Mouse (Mus musculus) neural tube, embryonic 13.5 days (tissue): ENCODE data around the gene Bgn. TPM values are rescaled to one million over a fixed set of nuclear protein-coding genes. Genes with fewer than 3 reads are reported as not detected.
A peak's percentile ranks its signal among the peaks of the same experiment; 100 is the strongest.

ENCODE experiments used
- ATAC-seq: fragments of 200-750 bp; cut with Nextera tagmentation; 2 replicates; pipeline ENCODE4 v1.8.0; 2017; ENCODE audit warnings: low read depth, mild to moderate bottlenecking, moderate TSS enrichment, moderate library complexity
- H3K27ac ChIP-seq: fragments of 300-500 bp; sonication (generic); replicated peaks from 2 replicates; pipeline ENCODE4 v1.5.1; 2015; ENCODE audit warnings: moderate library complexity, mild to moderate bottlenecking, inconsistent platforms
- H3K27me3 ChIP-seq: fragments of 300-500 bp; sonication (generic); 2 replicates; pipeline ENCODE4 v1.6.1; 2015; ENCODE audit warnings: mild to moderate bottlenecking, inconsistent platforms
- H3K36me3 ChIP-seq: fragments of 300-500 bp; sonication (generic); 2 replicates; pipeline ENCODE4 v1.6.1; 2015; ENCODE audit warnings: mild to moderate bottlenecking, inconsistent platforms
- H3K4me1 ChIP-seq: fragments of 300-500 bp; sonication (generic); replicated peaks from 2 replicates; pipeline ENCODE4 v1.6.1; 2015; ENCODE audit warnings: inconsistent platforms
- H3K4me2 ChIP-seq: fragments of 300-500 bp; sonication (generic); 2 replicates; pipeline ENCODE4 v1.6.1; 2015; ENCODE audit warnings: inconsistent platforms, mild to moderate bottlenecking, moderate library complexity
- H3K4me3 ChIP-seq: fragments of 300-500 bp; sonication (generic); 2 replicates; pipeline ENCODE4 v1.5.1; 2015; ENCODE audit warnings: mild to moderate bottlenecking, inconsistent platforms
- H3K9ac ChIP-seq: fragments of 300-500 bp; sonication (generic); 2 replicates; pipeline ENCODE4 v1.6.1; 2015; ENCODE audit warnings: moderate library complexity, mild to moderate bottlenecking, inconsistent platforms
- H3K9me3 ChIP-seq: fragments of 300-500 bp; sonication (generic); 2 replicates; pipeline ENCODE4 v1.6.1; 2016; ENCODE audit warnings: inconsistent platforms
- WGBS: fragments of 180-500 bp; shearing (Covaris S2); methylation state at CpG from one replicate; pipeline ENCODE4 v1.1.7; 2015; 5-methylcytosine and 5-hydroxymethylcytosine counted together
- polyA plus RNA-seq: library from polyadenylated mRNA; unstranded; fragments of >200 nt; fragmentation: Nextera tagmentation; extraction: Ambion mirVana; gene quantifications from 2 replicates; pipeline ENCODE4 v1.2.1, GENCODE M21; 2015

Gene Bgn
- polyA plus RNA-seq = 32.8 and 35.2 TPM in 2 replicates

DNA sequence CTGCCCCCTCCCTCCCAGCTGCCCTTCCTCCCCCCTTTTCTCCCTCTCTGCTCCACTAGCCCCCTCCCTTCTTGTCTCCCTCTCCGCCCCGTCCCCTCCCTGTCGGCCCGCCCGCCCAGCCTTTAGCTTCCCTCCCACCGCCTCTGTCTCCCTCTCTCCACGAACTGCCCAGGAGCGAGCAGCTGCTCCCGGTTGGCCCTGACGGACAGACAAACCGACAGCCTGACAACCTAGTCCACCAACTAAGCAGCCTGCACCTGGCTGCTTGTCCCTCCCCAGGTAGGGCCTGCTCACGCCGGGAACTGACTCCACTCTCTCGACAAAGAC, at the start of gene Bgn:
TSS of gene Bgn (plus strand) at position 119 of the 327 bp plus-strand sequence.
- ATAC-seq = no peak
- peak within 1 kb of the TSS; percentile 37 for H3K4me2 ChIP-seq
- no peaks in the 10 kb centered on the region for H3K9me3 ChIP-seq
- H3K9ac ChIP-seq = 0 out of 2 replicates have a peak within 1 kb of the TSS, but pooled peaks have one; percentile 31
- H3K36me3 ChIP-seq = no peaks in the 10 kb centered on the region
- WGBS = 26% methylated on average over 14 of the region's 14 CpGs
- peak within 1 kb of the TSS; percentile 23 for H3K4me3 ChIP-seq
- no peak within 1 kb of the TSS for H3K27ac ChIP-seq
- H3K4me1 ChIP-seq = no peaks in the 10 kb centered on the region
- H3K27me3 ChIP-seq = no peaks in the 10 kb centered on the region

DNA sequence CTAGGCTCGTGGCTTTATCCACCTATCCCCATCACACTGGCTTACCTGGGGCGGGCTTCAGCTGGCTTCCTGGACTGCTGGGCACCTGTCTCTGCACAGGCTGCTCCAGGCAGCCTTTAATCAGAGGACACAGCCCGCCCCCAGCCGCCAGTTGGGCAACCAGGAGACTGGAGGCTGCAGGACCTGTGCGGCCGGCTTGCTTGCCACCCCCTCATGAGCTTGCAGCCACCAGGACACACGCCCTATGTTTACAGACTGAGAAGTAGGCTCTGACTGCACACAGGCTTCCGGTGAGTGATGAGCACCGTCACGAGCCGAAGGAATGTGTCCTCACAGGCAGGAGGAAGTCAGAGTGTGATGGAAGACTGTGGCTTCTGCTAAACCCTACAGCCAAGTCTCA, 48.1 kb upstream of the Bgn start, which contains the start of gene Trex2:
TSS of gene Trex2 (minus strand) at position 93 of the 400 bp plus-strand sequence.
- no peak for ATAC-seq
- Histone ChIP-seq H3K4me3 (no peak within 1 kb of the TSS), H3K36me3 (peaks cover 11% of the 10 kb centered on the region; the same call in 1 of the 2 replicates), H3K27ac (no peak within 1 kb of the TSS), H3K27me3 (no peaks in the 10 kb centered on the region), H3K9me3 (no peaks in the 10 kb centered on the region), H3K4me1 (no peaks in the 10 kb centered on the region), H3K9ac (no peak within 1 kb of the TSS), H3K4me2 (no peak within 1 kb of the TSS)
- 86% methylated on average over 11 of the region's 11 CpGs for WGBS

GRCm38 (mm10) chrX:73441428-73441827, 42.0 kb upstream of the Bgn start:
- no peaks in the 10 kb centered on the region for H3K4me1 ChIP-seq
- no peak overlapping the region for H3K27ac ChIP-seq
- H3K27me3 ChIP-seq = no peaks in the 10 kb centered on the region
- no peak overlapping the region for H3K4me2 ChIP-seq
- no peak overlapping the region for H3K4me3 ChIP-seq
- no peak overlapping the region for H3K9ac ChIP-seq
- WGBS = 76% methylated on average over 2 of the region's 2 CpGs
- H3K36me3 ChIP-seq = peaks cover 19% of the 10 kb centered on the region; the same call in 1 of the 2 replicates
- no peaks in the 10 kb centered on the region for H3K9me3 ChIP-seq
- no peak for ATAC-seq

- H3K9ac ChIP-seq = no peak overlapping the region
- H3K27me3 ChIP-seq = no peaks in the 10 kb centered on the region
- H3K36me3 ChIP-seq = peaks cover 7% of the 10 kb centered on the region; the same call in 1 of the 2 replicates
- H3K27ac ChIP-seq = no peak overlapping the region
- 26% methylated on average over 2 of the region's 2 CpGs for whole genome bisulfite sequencing
- no peaks in the 10 kb centered on the region for H3K9me3 ChIP-seq
- no peaks in the 10 kb centered on the region for H3K4me1 ChIP-seq
- ATAC-seq = no peak
- H3K4me3 ChIP-seq = no peak overlapping the region
- H3K4me2 ChIP-seq = no peak overlapping the region
Observed at GRCm38 (mm10) chrX:73451949-73452348, 31.5 kb upstream of the Bgn start.

GRCm38 (mm10) chrX:73458877-73459392, 24.5 kb upstream of the Bgn start, which contains the start of gene Haus7:
TSS of gene Haus7 (minus strand) at chrX:73459044.
- peak within 1 kb of the TSS; percentile 68 for H3K9ac ChIP-seq
- 0 out of 2 replicates have a peak within 1 kb of the TSS, but pooled peaks have one; percentile 42 for H3K27ac ChIP-seq
- no peaks in the 10 kb centered on the region for H3K27me3 ChIP-seq
- peak; percentile 100 for ATAC-seq
- H3K4me2 ChIP-seq = peak within 1 kb of the TSS; percentile 65
- 21% methylated on average over 26 of the region's 26 CpGs for WGBS
- H3K4me3 ChIP-seq = peak within 1 kb of the TSS; percentile 55
- no peaks in the 10 kb centered on the region for H3K36me3 ChIP-seq
- no peaks in the 10 kb centered on the region for H3K9me3 ChIP-seq
- H3K4me1 ChIP-seq = peaks cover 11% of the 10 kb centered on the region

- no peak overlapping the region for H3K4me2 ChIP-seq
- no peaks in the 10 kb centered on the region for H3K36me3 ChIP-seq
- H3K4me3 ChIP-seq = no peak overlapping the region
- no peaks in the 10 kb centered on the region for H3K9me3 ChIP-seq
- H3K27ac ChIP-seq = no peak overlapping the region
- no peaks in the 10 kb centered on the region for H3K27me3 ChIP-seq
- ATAC-seq = no peak
- WGBS = 79% methylated on average over 4 of the region's 4 CpGs
- no peak overlapping the region for H3K9ac ChIP-seq
- H3K4me1 ChIP-seq = peaks cover 11% of the 10 kb centered on the region
Observed at GRCm38 (mm10) chrX:73460792-73461191, 22.6 kb upstream of the Bgn start.

- Histone ChIP-seq H3K9me3 (no peaks in the 10 kb centered on the region), H3K9ac (no peak overlapping the region), H3K4me1 (no peaks in the 10 kb centered on the region), H3K27me3 (no peaks in the 10 kb centered on the region), H3K27ac (no peak overlapping the region), H3K4me3 (no peak overlapping the region), H3K4me2 (no peak overlapping the region), H3K36me3 (no peaks in the 10 kb centered on the region)
- 77% methylated on average over 9 of the region's 9 CpGs for WGBS
- ATAC-seq = no peak
Observed at GRCm38 (mm10) chrX:73465483-73466186, 17.8 kb upstream of the Bgn start.

DNA sequence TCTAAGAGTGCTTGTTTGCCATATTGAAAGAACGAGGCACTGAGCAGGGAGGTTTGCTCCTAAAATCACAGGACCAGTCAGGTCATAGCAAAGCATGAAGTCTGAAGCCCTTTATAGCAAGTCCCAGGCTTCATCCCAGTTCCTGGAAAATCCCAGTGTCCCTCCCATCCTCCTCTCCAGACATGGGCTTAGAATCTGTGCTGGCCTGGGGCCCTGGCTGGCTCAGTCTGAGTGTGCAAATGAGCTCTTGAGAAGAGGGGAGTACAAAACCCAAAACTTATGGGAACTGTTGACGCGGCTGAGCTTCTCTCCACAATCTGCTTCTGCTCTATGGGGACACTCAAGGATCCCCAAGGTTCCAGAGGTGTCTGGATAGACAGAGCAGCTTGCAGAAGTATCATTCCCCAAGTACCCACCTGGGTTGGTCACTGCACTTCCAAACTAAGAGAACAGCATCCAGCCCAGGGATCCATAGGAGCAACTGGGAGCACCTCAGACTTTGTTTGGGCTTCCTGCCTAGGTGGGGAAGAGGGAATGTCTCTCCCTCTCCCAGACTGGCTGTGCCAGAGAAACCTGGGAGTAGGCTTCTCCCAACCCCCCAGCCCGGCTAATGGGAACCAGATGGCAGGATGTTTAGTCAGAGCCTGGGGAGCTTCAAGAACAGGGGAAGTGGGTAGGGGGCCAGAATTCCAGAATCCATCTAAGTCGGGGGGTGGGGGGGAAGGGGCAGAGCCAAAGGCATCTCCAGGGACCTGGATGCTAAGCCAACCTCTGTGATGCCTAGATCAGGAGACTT, 15.8 kb upstream of the Bgn start:
- Histone ChIP-seq H3K9ac (no peak overlapping the region), H3K9me3 (no peaks in the 10 kb centered on the region), H3K4me1 (no peaks in the 10 kb centered on the region), H3K27me3 (no peaks in the 10 kb centered on the region), H3K27ac (peak overlapping the region; percentile 38), H3K36me3 (no peaks in the 10 kb centered on the region), H3K4me2 (no peak overlapping the region), H3K4me3 (no peak overlapping the region)
- 63% methylated on average over 5 of the region's 5 CpGs for WGBS
- no peak for ATAC-seq

- H3K9me3 ChIP-seq = no peaks in the 10 kb centered on the region
- no peak for ATAC-seq
- no peak overlapping the region for H3K4me2 ChIP-seq
- no peaks in the 10 kb centered on the region for H3K36me3 ChIP-seq
- no peaks in the 10 kb centered on the region for H3K4me1 ChIP-seq
- H3K27ac ChIP-seq = no peak overlapping the region; the same call in 1 of the 2 replicates
- H3K27me3 ChIP-seq = no peaks in the 10 kb centered on the region
- no peak overlapping the region for H3K4me3 ChIP-seq
- WGBS = 81% methylated on average over 3 of the region's 3 CpGs
- H3K9ac ChIP-seq = no peak overlapping the region
Observed at GRCm38 (mm10) chrX:73468330-73468729, 15.1 kb upstream of the Bgn start.

DNA sequence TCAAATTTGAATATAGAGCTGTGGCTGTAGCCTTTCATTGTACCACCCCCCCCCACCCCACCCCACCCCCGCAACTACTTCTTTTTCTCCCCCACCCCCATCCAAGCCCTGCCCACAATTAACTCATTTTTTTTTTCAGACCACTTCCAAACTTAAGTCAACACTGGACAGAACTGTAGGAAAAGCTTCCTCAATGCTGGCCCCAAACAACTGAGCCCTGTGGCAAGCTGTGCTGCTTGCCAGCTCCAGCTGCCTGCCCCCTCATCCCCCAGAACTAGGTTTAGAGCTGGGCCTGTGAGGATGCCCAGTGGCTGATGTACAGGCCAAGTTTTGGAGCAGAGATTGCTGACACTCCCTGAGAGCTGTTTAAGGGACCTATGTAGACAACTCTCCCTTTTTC, 14.7 kb upstream of the Bgn start:
- Histone ChIP-seq H3K4me1 (no peaks in the 10 kb centered on the region), H3K4me2 (no peak overlapping the region), H3K4me3 (no peak overlapping the region), H3K9me3 (no peaks in the 10 kb centered on the region), H3K9ac (no peak overlapping the region), H3K27me3 (no peaks in the 10 kb centered on the region), H3K36me3 (no peaks in the 10 kb centered on the region), H3K27ac (no peak overlapping the region; the same call in 1 of the 2 replicates)
- 88% methylated on average over 1 of the region's 1 CpGs for WGBS
- ATAC-seq = no peak

DNA sequence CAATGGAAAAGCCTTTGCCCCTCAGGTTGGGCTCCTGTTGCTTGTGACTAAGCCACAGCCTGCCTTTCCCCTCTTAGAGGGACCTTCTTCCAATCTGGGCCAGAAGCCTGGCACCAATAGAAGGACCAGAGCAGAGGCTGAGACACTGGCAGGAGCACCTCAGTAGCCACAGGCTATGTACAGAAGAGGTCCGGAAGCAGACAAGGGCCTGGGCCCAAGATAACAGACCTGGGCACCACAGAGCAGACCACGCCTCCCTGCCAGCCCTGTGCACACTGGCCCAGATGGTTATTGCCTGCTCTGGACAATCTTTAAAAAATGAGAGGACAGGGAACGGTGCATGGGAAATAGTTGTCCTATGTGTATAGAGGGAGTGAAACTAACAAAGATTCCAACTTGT, 11.6 kb upstream of the Bgn start:
- no peak overlapping the region for H3K4me2 ChIP-seq
- no peak for ATAC-seq
- no peaks in the 10 kb centered on the region for H3K36me3 ChIP-seq
- no peaks in the 10 kb centered on the region for H3K9me3 ChIP-seq
- H3K4me3 ChIP-seq = no peak overlapping the region
- no peaks in the 10 kb centered on the region for H3K27me3 ChIP-seq
- H3K4me1 ChIP-seq = no peaks in the 10 kb centered on the region
- no peak overlapping the region for H3K27ac ChIP-seq
- 91% methylated on average over 3 of the region's 3 CpGs for WGBS
- no peak overlapping the region for H3K9ac ChIP-seq
